Mouse (Mus musculus): ENCODE results near the gene 2310061N02Rik. TPM values are rescaled to one million over a fixed set of nuclear protein-coding genes. Genes with fewer than 3 reads are reported as not detected.
"Not testable (repeated sequence)": the region's sequence is repeated elsewhere in the genome, so short reads cannot be mapped to it uniquely, and the experiment has no call there.

Gene 2310061N02Rik
- not detected in 2 replicates for total RNA-seq (2012; rRNA removed)

DNA sequence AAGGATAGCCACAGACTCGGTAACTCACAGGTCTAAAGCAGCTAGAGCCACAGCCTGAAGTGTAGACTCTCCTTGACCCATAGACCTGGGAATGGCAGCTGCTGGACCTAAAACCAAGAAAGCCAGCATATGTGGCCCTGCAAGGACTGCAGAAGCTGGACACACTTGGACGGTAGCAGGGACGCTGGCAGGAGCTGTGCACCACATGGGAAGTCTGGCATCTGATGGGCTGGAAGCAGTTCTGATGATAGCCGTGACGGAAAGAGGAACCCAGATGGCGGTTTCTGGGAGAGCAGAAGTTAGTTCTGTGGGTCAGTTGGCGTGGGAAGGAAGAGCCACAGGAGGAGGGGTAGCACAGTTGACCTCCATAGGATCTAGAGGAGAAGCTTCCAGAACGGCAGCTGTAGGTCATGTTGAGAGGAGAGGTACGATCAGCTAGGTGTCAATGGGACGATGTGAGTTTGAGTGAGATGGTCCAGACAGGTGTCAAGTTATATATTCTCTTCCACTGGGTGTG, at the start of gene 2310061N02Rik:
Gene 2310061N02Rik, minus strand, starts transcription at position 467 of the 517 bp plus-strand sequence.
- Histone ChIP-seq H3K4me3 (ENCODE audit: insufficient read depth in 1 of 2, low read depth in 1 of 2, low read length in 2 of 2, poor library complexity in 1 of 2, severe bottlenecking in 1 of 2) (no peak within 1 kb of the TSS), H3K36me3 (ENCODE audit: control insufficient read depth, insufficient read depth, low read length, poor library complexity, severe bottlenecking) (no peaks in the 10 kb centered on the region), H3K9me3 (ENCODE audit: control insufficient read depth, insufficient read depth, low read depth, low read length) (no peaks in the 10 kb centered on the region), H3K9ac (ENCODE audit: insufficient read depth, low read depth, low read length, poor library complexity, severe bottlenecking) (no peak within 1 kb of the TSS), H3K4me1 (ENCODE audit: control insufficient read depth in 2 of 2, insufficient read depth in 2 of 2, low read length in 2 of 2, poor library complexity in 1 of 2) (no peaks in the 10 kb centered on the region), H3K27ac (ENCODE audit: insufficient read depth, low read depth, low read length, poor library complexity, severe bottlenecking) (no peak within 1 kb of the TSS)
- DNase-seq (ENCODE audit: low read depth, low spot score) = no peak
- TF ChIP-seq ZC3H11A (IDR thresholded peaks at IDR 0.05; ENCODE audit: borderline replicate concordance, low read depth, low read length) (no peak), MAFK (IDR thresholded peaks at IDR 0.05; ENCODE audit: insufficient read depth, low read depth, low read length) (no peak), ZNF384 (IDR thresholded peaks at IDR 0.05; ENCODE audit: low read depth, low read length) (no peak), HCFC1 (IDR thresholded peaks at IDR 0.05; ENCODE audit: borderline replicate concordance, insufficient read depth, low read length) (no peak), CHD2 (IDR thresholded peaks at IDR 0.05; ENCODE audit: low read depth, low read length) (no peak)
- in situ Hi-C loops (cut with MboI; ENCODE audit: low sequenced_read_pairs in 2 of 2, unreplicated experiment in 2 of 2) = no loop called here

DNA sequence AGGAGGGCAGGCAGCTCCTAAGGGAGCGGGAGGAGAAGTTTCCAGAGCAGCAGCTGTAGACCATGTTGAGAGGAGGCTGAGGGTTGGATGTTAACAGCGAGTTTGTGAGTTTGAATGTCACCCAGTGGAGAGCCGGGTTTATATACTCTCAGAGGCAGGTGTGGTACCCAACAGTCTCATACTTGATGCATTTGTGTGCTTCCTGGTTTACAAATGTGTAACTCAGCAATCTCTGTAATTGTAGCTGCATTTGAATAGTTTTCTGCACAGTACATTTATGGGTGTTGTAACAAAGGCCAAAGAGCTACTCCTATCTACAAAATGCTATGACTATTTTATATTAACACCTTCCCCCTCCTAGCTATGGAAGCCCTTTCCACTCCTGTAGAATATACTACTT, 43.8 kb upstream of the 2310061N02Rik start, which contains the start of gene Krtap13:
Gene Krtap13, minus strand, starts transcription at position 101 of the 400 bp plus-strand sequence.
- H3K9me3 ChIP-seq (ENCODE audit: control insufficient read depth, insufficient read depth, low read depth, low read length); H3K4me1 ChIP-seq (ENCODE audit: control insufficient read depth in 2 of 2, insufficient read depth in 2 of 2, low read length in 2 of 2, poor library complexity in 1 of 2); H3K4me3 ChIP-seq (ENCODE audit: insufficient read depth in 1 of 2, low read depth in 1 of 2, low read length in 2 of 2, poor library complexity in 1 of 2, severe bottlenecking in 1 of 2); H3K27ac ChIP-seq (ENCODE audit: insufficient read depth, low read depth, low read length, poor library complexity, severe bottlenecking); H3K36me3 ChIP-seq (ENCODE audit: control insufficient read depth, insufficient read depth, low read length, poor library complexity, severe bottlenecking); in situ Hi-C loops (cut with MboI; ENCODE audit: low sequenced_read_pairs in 2 of 2, unreplicated experiment in 2 of 2); H3K9ac ChIP-seq (ENCODE audit: insufficient read depth, low read depth, low read length, poor library complexity, severe bottlenecking); DNase-seq (ENCODE audit: low read depth, low spot score): not testable (repeated sequence)

- H3K4me1 ChIP-seq (ENCODE audit: control insufficient read depth in 2 of 2, insufficient read depth in 2 of 2, low read length in 2 of 2, poor library complexity in 1 of 2) = no peaks in the 10 kb centered on the region
- no peak overlapping the region for H3K27ac ChIP-seq (ENCODE audit: insufficient read depth, low read depth, low read length, poor library complexity, severe bottlenecking)
- no peak overlapping the region for H3K4me3 ChIP-seq (ENCODE audit: insufficient read depth in 1 of 2, low read depth in 1 of 2, low read length in 2 of 2, poor library complexity in 1 of 2, severe bottlenecking in 1 of 2)
- H3K9ac ChIP-seq (ENCODE audit: insufficient read depth, low read depth, low read length, poor library complexity, severe bottlenecking) = no peak overlapping the region
- in situ Hi-C loops (cut with MboI; ENCODE audit: low sequenced_read_pairs in 2 of 2, unreplicated experiment in 2 of 2) = no loop called here
- TF ChIP-seq CHD2 (IDR thresholded peaks at IDR 0.05; ENCODE audit: low read depth, low read length) (no peak), HCFC1 (IDR thresholded peaks at IDR 0.05; ENCODE audit: borderline replicate concordance, insufficient read depth, low read length) (no peak), ZNF384 (IDR thresholded peaks at IDR 0.05; ENCODE audit: low read depth, low read length) (no peak), MAFK (IDR thresholded peaks at IDR 0.05; ENCODE audit: insufficient read depth, low read depth, low read length) (no peak), ZC3H11A (IDR thresholded peaks at IDR 0.05; ENCODE audit: borderline replicate concordance, low read depth, low read length) (no peak)
- no peaks in the 10 kb centered on the region for H3K9me3 ChIP-seq (ENCODE audit: control insufficient read depth, insufficient read depth, low read depth, low read length)
- no peaks in the 10 kb centered on the region for H3K36me3 ChIP-seq (ENCODE audit: control insufficient read depth, insufficient read depth, low read length, poor library complexity, severe bottlenecking)
- DNase-seq (ENCODE audit: low read depth, low spot score) = no peak
Measured at GRCm38 (mm10) chr16:88747943-88748342, 40.2 kb upstream of the 2310061N02Rik start.

DNA sequence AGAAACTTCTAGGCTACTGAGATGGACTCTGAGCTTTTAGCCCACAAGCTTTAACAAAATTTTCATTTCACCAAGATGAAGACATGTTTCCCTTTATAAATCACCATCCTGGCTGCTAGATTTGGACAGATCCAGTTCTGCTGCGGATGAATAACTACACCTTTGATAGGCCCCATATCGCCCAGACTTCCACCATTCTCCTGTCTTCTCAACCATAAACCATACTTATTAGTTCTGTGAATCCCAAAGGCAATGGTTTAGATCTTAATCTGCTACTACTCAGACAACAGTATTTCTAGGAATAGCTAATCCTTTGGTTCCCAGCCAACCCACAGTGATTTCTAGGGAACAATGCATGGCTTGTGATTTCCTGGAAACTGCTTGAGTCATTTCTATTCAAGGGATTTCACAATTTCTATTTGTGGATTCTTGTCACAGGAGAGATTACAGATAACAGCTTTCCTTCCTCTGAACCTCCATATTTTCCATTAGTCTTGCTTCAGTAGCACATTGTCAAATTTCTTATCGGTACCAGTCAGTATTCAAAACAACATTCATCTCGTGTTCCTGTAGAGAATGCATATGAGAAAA, 37.1 kb upstream of the 2310061N02Rik start:
- DNase-seq (ENCODE audit: low read depth, low spot score) = no peak
- TF ChIP-seq HCFC1 (IDR thresholded peaks at IDR 0.05; ENCODE audit: borderline replicate concordance, insufficient read depth, low read length) (no peak), ZC3H11A (IDR thresholded peaks at IDR 0.05; ENCODE audit: borderline replicate concordance, low read depth, low read length) (no peak), ZNF384 (IDR thresholded peaks at IDR 0.05; ENCODE audit: low read depth, low read length) (no peak), MAFK (IDR thresholded peaks at IDR 0.05; ENCODE audit: insufficient read depth, low read depth, low read length) (no peak), CHD2 (IDR thresholded peaks at IDR 0.05; ENCODE audit: low read depth, low read length) (no peak)
- H3K9ac ChIP-seq (ENCODE audit: insufficient read depth, low read depth, low read length, poor library complexity, severe bottlenecking) = no peak overlapping the region
- H3K36me3 ChIP-seq (ENCODE audit: control insufficient read depth, insufficient read depth, low read length, poor library complexity, severe bottlenecking) = no peaks in the 10 kb centered on the region
- H3K4me3 ChIP-seq (ENCODE audit: insufficient read depth in 1 of 2, low read depth in 1 of 2, low read length in 2 of 2, poor library complexity in 1 of 2, severe bottlenecking in 1 of 2) = no peak overlapping the region
- H3K4me1 ChIP-seq (ENCODE audit: control insufficient read depth in 2 of 2, insufficient read depth in 2 of 2, low read length in 2 of 2, poor library complexity in 1 of 2) = no peaks in the 10 kb centered on the region
- H3K27ac ChIP-seq (ENCODE audit: insufficient read depth, low read depth, low read length, poor library complexity, severe bottlenecking) = no peak overlapping the region
- no peaks in the 10 kb centered on the region for H3K9me3 ChIP-seq (ENCODE audit: control insufficient read depth, insufficient read depth, low read depth, low read length)
- in situ Hi-C loops (cut with MboI; ENCODE audit: low sequenced_read_pairs in 2 of 2, unreplicated experiment in 2 of 2) = no loop called here

DNA sequence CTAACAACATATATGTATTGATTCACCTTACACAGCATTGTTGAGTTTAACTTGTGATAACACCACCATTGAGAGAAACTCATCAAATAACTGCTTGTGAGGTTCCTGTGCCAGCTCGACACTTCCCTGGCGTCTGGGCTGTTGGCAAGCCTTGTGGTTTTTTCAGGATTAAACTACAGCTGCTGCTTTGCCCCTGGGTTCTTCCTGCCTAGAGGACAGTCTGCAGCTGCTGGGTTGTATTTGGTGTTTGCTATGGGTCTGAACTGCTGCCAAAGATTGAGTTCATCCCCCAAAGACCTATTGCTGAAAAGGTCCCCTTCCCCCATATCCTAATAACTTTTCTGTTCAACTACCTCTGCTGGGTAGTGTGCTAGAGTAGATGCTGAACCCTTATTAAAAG, 27.6 kb upstream of the 2310061N02Rik start:
- no peak for DNase-seq (ENCODE audit: low read depth, low spot score)
- Histone ChIP-seq H3K4me3 (ENCODE audit: insufficient read depth in 1 of 2, low read depth in 1 of 2, low read length in 2 of 2, poor library complexity in 1 of 2, severe bottlenecking in 1 of 2) (no peak overlapping the region), H3K36me3 (ENCODE audit: control insufficient read depth, insufficient read depth, low read length, poor library complexity, severe bottlenecking) (no peaks in the 10 kb centered on the region), H3K4me1 (ENCODE audit: control insufficient read depth in 2 of 2, insufficient read depth in 2 of 2, low read length in 2 of 2, poor library complexity in 1 of 2) (no peaks in the 10 kb centered on the region), H3K9ac (ENCODE audit: insufficient read depth, low read depth, low read length, poor library complexity, severe bottlenecking) (no peak overlapping the region), H3K27ac (ENCODE audit: insufficient read depth, low read depth, low read length, poor library complexity, severe bottlenecking) (no peak overlapping the region), H3K9me3 (ENCODE audit: control insufficient read depth, insufficient read depth, low read depth, low read length) (no peaks in the 10 kb centered on the region)
- TF ChIP-seq MAFK (IDR thresholded peaks at IDR 0.05; ENCODE audit: insufficient read depth, low read depth, low read length) (no peak), ZC3H11A (IDR thresholded peaks at IDR 0.05; ENCODE audit: borderline replicate concordance, low read depth, low read length) (no peak), CHD2 (IDR thresholded peaks at IDR 0.05; ENCODE audit: low read depth, low read length) (no peak), HCFC1 (IDR thresholded peaks at IDR 0.05; ENCODE audit: borderline replicate concordance, insufficient read depth, low read length) (no peak), ZNF384 (IDR thresholded peaks at IDR 0.05; ENCODE audit: low read depth, low read length) (no peak)
- in situ Hi-C loops (cut with MboI; ENCODE audit: low sequenced_read_pairs in 2 of 2, unreplicated experiment in 2 of 2) = no loop called here

Measured in ES-E14 (cell line).